Mouse (Mus musculus) heart, adult 2 months (tissue): Measurements from ENCODE around the gene Tpcn1.

Experiments
- CTCF ChIP-seq: fragments of 200-600 bp; IDR thresholded peaks from 2 replicates; pipeline ENCODE4 v1.8.1; 2022; ENCODE audit warnings: antibody characterized with exemption, mild to moderate bottlenecking, moderate library complexity
- POLR2A ChIP-seq: fragments of 200-500 bp; IDR thresholded peaks from 2 replicates; pipeline ENCODE4 v1.6.1; 2011; ENCODE audit warnings: mild to moderate bottlenecking, low read depth, low read length, control low read depth; ENCODE audit not compliant: insufficient read depth

- TF ChIP-seq CTCF (no peak), POLR2A (no peak)
Observed at GRCm38 (mm10) chr5:120558041-120558440, 30.4 kb downstream of the Tpcn1 start.
